Mouse (Mus musculus) forebrain, embryonic 11.5 days (tissue): Measurements from ENCODE around the gene Dnpep. TPM values are rescaled to one million over a fixed set of nuclear protein-coding genes. Genes with fewer than 3 reads are reported as not detected.
A peak's percentile ranks its signal among the peaks of the same experiment; 100 is the strongest.

Experiments used
- ATAC-seq: fragments of 200-750 bp; cut with Nextera tagmentation; replicated peaks from 2 replicates; pipeline ENCODE4 v1.8.0; 2017; ENCODE audit warnings: moderate TSS enrichment; ENCODE audit not compliant: low FRiP score
- DNase-seq: peaks from one replicate; pipeline ENCODE4 v3.0.0-alpha.2; 2017; ENCODE audit warnings: low spot score
- H3K27ac ChIP-seq: fragments of 300-500 bp; sonication (generic); 2 replicates; pipeline ENCODE4 v1.5.1; 2014; ENCODE audit warnings: low read depth, low read length
- H3K27me3 ChIP-seq: fragments of 300-500 bp; sonication (generic); 2 replicates; pipeline ENCODE4 v1.6.1; 2014; ENCODE audit warnings: mild to moderate bottlenecking, low read length, mixed read lengths; ENCODE audit not compliant: control insufficient read depth, insufficient read depth
- H3K36me3 ChIP-seq: fragments of 300-500 bp; sonication (generic); 2 replicates; pipeline ENCODE4 v1.6.1; 2014; ENCODE audit warnings: mild to moderate bottlenecking, low read length, moderate library complexity, mixed read lengths; ENCODE audit not compliant: control insufficient read depth, insufficient read depth
- H3K4me1 ChIP-seq: fragments of 300-500 bp; sonication (generic); replicated peaks from 2 replicates; pipeline ENCODE4 v1.6.1; 2014; ENCODE audit warnings: low read length, mixed read lengths; ENCODE audit not compliant: control insufficient read depth, insufficient read depth
- H3K4me2 ChIP-seq: fragments of 300-500 bp; sonication (generic); 2 replicates; pipeline ENCODE4 v1.6.1; 2014; ENCODE audit warnings: low read depth, mild to moderate bottlenecking, low read length, moderate library complexity, mixed read lengths; ENCODE audit not compliant: severe bottlenecking
- H3K4me3 ChIP-seq: fragments of 300-500 bp; sonication (generic); 2 replicates; pipeline ENCODE4 v1.5.1; 2014; ENCODE audit warnings: low read depth, low read length
- H3K9ac ChIP-seq: fragments of 300-500 bp; sonication (generic); 2 replicates; pipeline ENCODE4 v1.6.1; 2014; ENCODE audit warnings: low read length
- H3K9me3 ChIP-seq: fragments of 300-500 bp; sonication (generic); 2 replicates; pipeline ENCODE4 v1.6.1; 2016; ENCODE audit warnings: low read length, mixed read lengths; ENCODE audit not compliant: control insufficient read depth
- WGBS: fragments of 180-500 bp; shearing (Covaris S2); extraction: QIAGEN DNeasy Blood & Tissue Kit; methylation state at CpG from one replicate; pipeline ENCODE4 v1.1.7; 2014; 5-methylcytosine and 5-hydroxymethylcytosine counted together
- polyA plus RNA-seq: library from polyadenylated mRNA; unstranded; fragments of >200 nt; fragmentation: Nextera tagmentation; extraction: Ambion mirVana; gene quantifications from 2 replicates; pipeline ENCODE4 v1.2.1, GENCODE M21; 2014

The Dnpep gene
- polyA plus RNA-seq, 1 experiment from 2014 or later, result 125 TPM

DNA sequence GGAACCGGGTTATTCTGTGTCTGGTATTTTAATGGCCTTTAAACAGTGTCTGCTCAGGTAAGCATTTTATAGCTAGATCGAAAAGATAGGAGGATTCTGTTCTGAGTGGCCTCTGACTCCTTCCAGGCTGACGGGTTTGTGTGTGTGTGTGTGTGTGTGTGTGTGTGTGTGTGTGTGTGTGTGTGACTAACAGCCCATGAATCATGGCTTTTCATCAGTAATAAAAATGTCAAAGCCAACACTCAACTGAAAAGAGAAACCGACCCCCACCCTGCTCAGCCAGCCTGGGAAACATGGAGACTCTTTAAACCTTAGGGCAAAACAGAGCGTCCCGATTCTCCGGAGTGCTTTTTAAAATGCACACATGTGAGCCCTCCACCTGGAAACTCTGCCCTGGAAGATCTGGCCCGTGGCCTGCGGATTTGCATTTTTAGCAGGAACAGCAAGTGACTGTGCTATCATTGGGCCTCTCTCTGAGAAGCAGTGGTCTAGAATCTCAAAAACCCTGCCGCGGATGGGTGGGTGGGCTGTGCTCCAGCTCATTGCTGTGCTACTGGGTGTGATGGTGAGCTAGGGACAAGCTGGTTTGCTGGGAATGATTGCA is 20.4 kb upstream of the Dnpep start:
- H3K4me1 ChIP-seq, result no peaks in the 10 kb centered on the region
- H3K9ac ChIP-seq, result no peak overlapping the region
- H3K4me3 ChIP-seq, result no peak overlapping the region
- H3K27ac ChIP-seq, result no peak overlapping the region
- H3K36me3 ChIP-seq, result no peaks in the 10 kb centered on the region
- H3K4me2 ChIP-seq, result no peak overlapping the region
- H3K9me3 ChIP-seq, result no peaks in the 10 kb centered on the region
- no peak for ATAC-seq
- 51% methylated on average over 11 of the region's 11 CpGs for WGBS
- no peak for DNase-seq
- H3K27me3 ChIP-seq, result no peaks in the 10 kb centered on the region

DNA sequence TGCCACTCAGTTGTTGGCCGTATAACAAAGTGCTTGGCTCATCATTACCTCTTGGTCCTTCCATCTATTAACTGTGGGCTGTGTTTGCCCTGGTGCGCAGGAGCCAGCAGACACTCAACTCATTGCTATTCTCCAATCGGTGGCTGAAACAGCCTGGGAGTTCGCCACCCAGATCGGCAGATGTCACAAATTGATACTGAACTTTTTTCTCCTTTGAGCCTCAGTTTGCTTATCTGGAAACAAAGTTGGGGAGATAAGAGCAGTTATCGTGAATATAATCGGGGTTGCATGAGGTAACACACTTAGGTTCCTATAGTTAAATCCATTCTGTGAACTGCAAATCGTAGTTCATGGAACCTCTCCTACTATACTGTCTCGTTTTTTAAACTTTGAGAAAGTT is 19.3 kb upstream of the Dnpep start:
- ATAC-seq, result no peak
- no peak overlapping the region for H3K4me3 ChIP-seq
- H3K4me2 ChIP-seq, result no peak overlapping the region
- 90% methylated on average over 9 of the region's 9 CpGs for WGBS
- no peak overlapping the region for H3K27ac ChIP-seq
- H3K9me3 ChIP-seq, result no peaks in the 10 kb centered on the region
- no peaks in the 10 kb centered on the region for H3K36me3 ChIP-seq
- H3K4me1 ChIP-seq, result no peaks in the 10 kb centered on the region
- H3K27me3 ChIP-seq, result no peaks in the 10 kb centered on the region
- no peak overlapping the region for H3K9ac ChIP-seq
- DNase-seq, result no peak

DNA sequence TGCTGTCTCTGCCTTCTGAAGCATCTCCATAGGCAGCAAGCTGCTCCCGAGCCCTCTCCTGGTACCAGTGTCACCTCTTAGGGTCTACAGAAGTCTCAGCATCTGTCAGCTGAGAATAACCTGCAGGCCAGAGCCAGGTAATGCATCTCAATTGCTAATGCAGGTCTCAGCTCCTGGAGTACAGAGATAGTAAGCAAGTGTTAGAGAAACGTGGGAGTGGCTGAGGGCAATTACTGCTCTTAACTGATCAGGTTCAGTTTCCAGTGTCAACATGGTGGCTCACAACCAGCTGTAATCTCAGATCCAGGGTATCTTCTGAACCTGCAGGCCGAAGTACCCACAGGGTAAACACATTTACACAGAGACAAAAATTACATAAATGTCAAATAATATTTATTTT is 18.7 kb upstream of the Dnpep start:
- no peaks in the 10 kb centered on the region for H3K27me3 ChIP-seq
- no peaks in the 10 kb centered on the region for H3K4me1 ChIP-seq
- H3K4me3 ChIP-seq, result no peak overlapping the region
- H3K9me3 ChIP-seq, result no peaks in the 10 kb centered on the region
- WGBS, result 76% methylated on average over 3 of the region's 3 CpGs
- no peak for ATAC-seq
- H3K4me2 ChIP-seq, result no peak overlapping the region
- H3K9ac ChIP-seq, result no peak overlapping the region
- no peaks in the 10 kb centered on the region for H3K36me3 ChIP-seq
- DNase-seq, result no peak
- H3K27ac ChIP-seq, result no peak overlapping the region

DNA sequence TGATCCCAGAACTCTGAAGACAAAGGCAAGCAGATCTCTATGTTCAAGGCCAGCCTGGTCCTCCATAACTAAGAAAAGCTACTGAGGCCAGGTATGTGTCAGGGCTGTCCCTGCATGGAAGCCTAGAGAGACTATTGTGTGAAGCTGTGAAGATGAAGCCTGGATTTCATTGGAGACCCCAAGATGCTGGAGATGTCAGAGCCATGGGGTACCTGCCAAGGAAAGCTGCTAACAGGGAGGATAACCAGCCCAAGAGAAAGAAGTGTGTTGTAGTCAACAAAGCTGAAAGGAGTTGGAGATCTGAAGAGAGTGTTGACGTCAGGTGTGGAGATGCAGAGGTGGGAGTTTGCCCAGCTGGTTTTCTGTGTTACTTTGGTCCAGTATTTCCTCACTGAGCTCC is 13.5 kb upstream of the Dnpep start:
- Histone ChIP-seq H3K4me2 (no peak overlapping the region), H3K4me3 (no peak overlapping the region), H3K9ac (no peak overlapping the region), H3K36me3 (no peaks in the 10 kb centered on the region), H3K4me1 (no peaks in the 10 kb centered on the region), H3K9me3 (no peaks in the 10 kb centered on the region; the same call in 1 of the 2 replicates), H3K27ac (no peak overlapping the region), H3K27me3 (no peaks in the 10 kb centered on the region)
- DNase-seq, result no peak
- no peak for ATAC-seq
- 78% methylated on average over 1 of the region's 1 CpGs for WGBS

- Histone ChIP-seq H3K27me3 (no peaks in the 10 kb centered on the region), H3K4me2 (no peak overlapping the region), H3K27ac (no peak overlapping the region), H3K4me3 (no peak overlapping the region), H3K4me1 (no peaks in the 10 kb centered on the region), H3K9me3 (no peaks in the 10 kb centered on the region; the same call in 1 of the 2 replicates), H3K9ac (no peak overlapping the region), H3K36me3 (no peaks in the 10 kb centered on the region)
- DNase-seq, result no peak
- ATAC-seq, result no peak
These were observed 9.7 kb upstream of the Dnpep start for GRCm38 (mm10) chr1:75327461-75327860.

GRCm38 (mm10) chr1:75319166-75319565 is 1.4 kb upstream of the Dnpep start:
- Histone ChIP-seq H3K27me3 (no peaks in the 10 kb centered on the region), H3K36me3 (no peaks in the 10 kb centered on the region), H3K9me3 (no peaks in the 10 kb centered on the region), H3K4me1 (no peaks in the 10 kb centered on the region; the same call in 1 of the 2 replicates), H3K4me2 (no peak overlapping the region), H3K4me3 (no peak overlapping the region), H3K9ac (no peak overlapping the region), H3K27ac (no peak overlapping the region)
- WGBS, result 93% methylated on average over 10 of the region's 10 CpGs
- DNase-seq (no peak), ATAC-seq (no peak)

GRCm38 (mm10) chr1:75318736-75319135 is 946 bp upstream of the Dnpep start:
- no peak overlapping the region for H3K4me3 ChIP-seq
- WGBS, result 89% methylated on average over 4 of the region's 4 CpGs
- H3K9ac ChIP-seq, result no peak overlapping the region

DNA sequence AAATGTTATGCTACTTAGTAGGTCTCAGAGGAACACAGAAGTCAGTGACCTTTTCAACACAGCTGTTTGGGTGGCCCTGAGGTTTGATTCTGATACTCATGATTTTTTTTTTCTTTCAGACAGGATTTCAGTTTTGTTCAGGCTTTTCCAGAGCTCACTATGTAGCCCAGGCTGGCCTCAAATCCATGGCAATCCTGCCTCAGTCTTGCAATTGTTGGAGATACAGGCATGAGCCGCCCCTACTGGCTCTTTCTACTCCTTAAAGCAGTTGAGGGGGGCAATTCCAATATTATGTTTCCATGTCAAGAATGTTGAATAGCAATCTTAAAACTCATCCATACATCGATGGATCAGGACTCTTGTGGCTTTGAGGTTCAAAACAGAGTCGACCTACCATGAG is 511 bp upstream of the Dnpep start:
- Histone ChIP-seq H3K36me3 (peaks cover 1% of the 10 kb centered on the region; the same call in 1 of the 2 replicates), H3K4me1 (no peaks in the 10 kb centered on the region; the same call in 1 of the 2 replicates), H3K9me3 (no peaks in the 10 kb centered on the region), H3K4me3 (no peak overlapping the region), H3K4me2 (peak overlapping the region; percentile 46; the same call in 1 of the 2 replicates), H3K9ac (peak overlapping the region; percentile 48; the same call in 1 of the 2 replicates), H3K27me3 (no peaks in the 10 kb centered on the region), H3K27ac (no peak overlapping the region)
- DNase-seq, result no peak
- 76% methylated on average over 3 of the region's 3 CpGs for WGBS
- ATAC-seq, result no peak

More at GRCm38 (mm10) chr1:75318736-75319135, 946 bp upstream of the Dnpep start:
- Histone ChIP-seq H3K27ac (no peak overlapping the region), H3K4me1 (no peaks in the 10 kb centered on the region; the same call in 1 of the 2 replicates), H3K36me3 (no peaks in the 10 kb centered on the region), H3K4me2 (no peak overlapping the region), H3K27me3 (no peaks in the 10 kb centered on the region), H3K9me3 (no peaks in the 10 kb centered on the region)
- no peak for ATAC-seq
- DNase-seq, result no peak

- ATAC-seq (peak; percentile 54), DNase-seq (peak; percentile 91)
- Histone ChIP-seq H3K36me3 (peaks cover 2% of the 10 kb centered on the region; the same call in 1 of the 2 replicates), H3K9me3 (no peaks in the 10 kb centered on the region), H3K27ac (peak overlapping the region; percentile 72), H3K4me2 (peak overlapping the region; percentile 71), H3K27me3 (no peaks in the 10 kb centered on the region), H3K9ac (peak overlapping the region; percentile 73), H3K4me3 (peak overlapping the region; percentile 66), H3K4me1 (no peaks in the 10 kb centered on the region; the same call in 1 of the 2 replicates)
- WGBS, result 1% methylated on average over 20 of the region's 20 CpGs
These were observed 939 bp downstream of the Dnpep start for GRCm38 (mm10) chr1:75316861-75317240.
